Mouse (Mus musculus): ENCODE results near the gene Adat2.
A peak's percentile ranks its signal among the peaks of the same experiment; 100 is the strongest.

Adat2 gene

GRCm38 (mm10) chr10:13596866-13597265 lies 44.2 kb downstream of the Adat2 start:
- DNase-seq: no peak

GRCm38 (mm10) chr10:13597491-13597890 lies 44.8 kb downstream of the Adat2 start:
- DNase-seq: no peak

GRCm38 (mm10) chr10:13600926-13601325 lies 48.2 kb downstream of the Adat2 start:
- DNase-seq: peak in 1 of 2 experiments; percentile 5
